Mouse (Mus musculus) embryonic fibroblast, embryonic 13.5 days (primary cell): Measurements from ENCODE around the gene Hist1h4i.

Experiments
- CTCF ChIP-seq: IDR thresholded peaks from 2 replicates; pipeline ENCODE4 v1.5.1; 2011; ENCODE audit warnings: mild to moderate bottlenecking, control low read depth, low read length, moderate library complexity, borderline replicate concordance; ENCODE audit not compliant: insufficient read depth
- POLR2A ChIP-seq: IDR thresholded peaks from 2 replicates; pipeline ENCODE4 v1.6.1; 2011; ENCODE audit warnings: low read depth, mild to moderate bottlenecking, control low read depth, low read length, moderate library complexity

DNA sequence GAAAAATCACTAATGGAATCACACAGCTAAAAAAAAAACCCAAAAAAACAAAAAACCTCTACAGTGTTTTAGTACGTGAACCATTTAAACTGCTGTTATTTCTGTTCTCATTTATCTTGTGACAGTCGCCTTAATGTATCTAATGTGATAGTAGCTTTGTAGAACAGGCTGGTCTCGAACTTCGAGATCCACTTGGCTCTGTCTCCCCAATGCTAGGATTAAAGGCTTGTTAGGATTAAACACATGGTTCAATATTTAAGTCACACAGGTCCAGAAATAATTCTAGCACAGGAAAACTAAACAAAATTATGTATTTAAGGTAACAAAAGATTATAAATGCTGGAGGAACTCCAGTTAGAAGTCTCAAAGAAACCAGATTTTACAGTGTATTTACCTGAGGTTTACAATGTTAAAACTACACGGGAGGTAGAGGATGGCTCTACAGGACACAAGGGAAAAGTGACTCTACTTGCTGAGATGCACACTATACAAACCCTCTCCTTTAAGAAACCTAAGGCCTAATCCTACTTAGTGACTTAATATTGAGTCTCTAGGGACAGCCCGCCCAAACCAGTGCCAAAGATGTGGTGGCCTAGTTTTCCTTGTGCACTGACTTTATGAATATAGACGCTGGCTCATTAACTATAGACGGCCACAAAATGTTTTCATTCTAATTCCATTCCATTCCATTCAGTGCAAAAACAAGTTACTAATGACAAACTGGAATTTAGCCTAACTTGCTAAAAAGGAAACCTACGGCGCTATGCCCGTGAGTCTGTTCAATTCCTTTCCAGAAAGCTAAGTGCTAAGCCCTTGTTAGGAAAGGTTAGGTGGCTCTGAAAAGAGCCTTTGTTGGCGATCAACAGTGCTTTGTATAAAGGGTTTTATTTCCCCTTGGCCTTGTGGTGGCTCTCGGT is 747 bp upstream of the Hist1h4i start:
- TF ChIP-seq CTCF, result no peak
- peak; percentile 71 for TF ChIP-seq POLR2A
